Mouse (Mus musculus) small intestine, adult 2 months (tissue): ENCODE measurements around the gene Gm20388.

Experiments
- CTCF ChIP-seq: fragments of 200-500 bp; IDR thresholded peaks from 2 replicates; pipeline ENCODE4 v1.5.1; 2012; ENCODE audit warnings: low read depth, mild to moderate bottlenecking, control low read depth, inconsistent platforms, low read length, moderate library complexity, mixed read lengths; ENCODE audit not compliant: insufficient replicate concordance, insufficient read length; ENCODE audit errors: extremely low read depth
- POLR2A ChIP-seq: fragments of 200-500 bp; IDR thresholded peaks from 2 replicates; pipeline ENCODE4 v1.6.1; 2012; ENCODE audit warnings: low read depth, mild to moderate bottlenecking, control low read depth, inconsistent platforms, low read length, moderate library complexity

DNA sequence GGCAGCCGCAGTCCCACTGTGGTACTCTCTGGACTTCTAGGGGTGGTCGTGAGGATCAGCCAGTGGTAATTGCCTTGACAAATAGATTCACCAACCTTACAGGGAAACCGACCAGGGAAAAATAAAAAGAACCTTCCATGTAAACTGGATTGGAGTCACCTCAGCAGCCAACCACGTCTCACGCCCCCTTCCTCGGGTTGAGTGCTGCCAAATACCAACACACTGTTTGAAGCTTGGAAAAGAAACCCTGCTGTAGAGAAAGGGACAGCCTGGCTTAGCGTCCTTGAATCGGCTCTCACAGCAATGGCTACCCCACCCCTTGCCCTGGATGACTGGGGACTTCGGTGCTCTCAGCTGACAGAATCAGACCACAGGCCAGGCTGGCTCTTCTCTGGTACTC lies 1386.7 kb downstream of the Gm20388 start:
- TF ChIP-seq CTCF (no peak), POLR2A (no peak)
